Mouse (Mus musculus) cerebellum, adult 9-11 months (tissue): ENCODE data around the gene Ahr.

Experiments
- DNase-seq: peaks from one replicate; pipeline ENCODE4 v3.0.0; 2022

Ahr gene

DNA sequence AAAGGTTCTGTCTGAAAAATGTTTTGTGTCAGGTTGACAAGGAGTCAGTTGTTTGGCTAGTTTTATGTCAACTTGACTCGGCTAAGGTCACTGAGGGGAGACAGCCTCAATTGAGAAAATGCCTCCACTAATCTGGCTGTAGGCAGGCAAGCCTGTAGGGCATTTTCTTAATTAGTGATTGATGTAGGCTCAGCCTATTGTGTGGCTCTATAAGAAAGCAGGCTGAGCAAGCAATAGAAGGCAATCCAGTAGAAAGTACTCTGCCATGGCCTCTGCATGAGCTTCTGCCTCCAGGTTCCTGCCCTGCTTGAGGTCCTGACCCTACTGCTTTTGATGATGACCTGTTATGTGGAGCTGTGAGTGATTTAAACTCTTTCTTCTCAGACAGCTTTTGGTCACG is 33.4 kb downstream of the Ahr start:
- DNase-seq: no peak

- DNase-seq: no peak
Observed at GRCm38 (mm10) chr12:35495195-35495594, 39.6 kb downstream of the Ahr start.

- DNase-seq: no peak
Observed at GRCm38 (mm10) chr12:35480764-35481163, 54.1 kb downstream of the Ahr start.

DNA sequence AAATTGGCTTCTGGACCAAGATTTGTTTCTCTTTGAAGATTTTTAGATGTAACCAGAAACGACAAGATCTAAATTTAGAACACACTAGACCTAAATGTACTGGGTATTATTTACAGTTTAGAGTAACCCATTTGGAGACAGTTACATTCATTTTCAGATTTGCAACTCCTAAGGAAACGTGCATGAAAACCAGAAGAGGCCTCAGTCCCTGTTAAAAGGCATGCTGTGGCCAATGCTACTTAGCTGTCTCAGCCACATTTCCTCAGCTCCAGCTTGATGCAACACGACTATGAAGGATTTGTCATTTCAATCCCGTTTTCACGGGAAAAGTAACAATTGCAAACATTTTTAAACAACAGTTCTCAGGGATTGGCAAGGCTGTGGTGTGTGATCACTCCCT is 55.9 kb downstream of the Ahr start:
- DNase-seq: no peak

DNA sequence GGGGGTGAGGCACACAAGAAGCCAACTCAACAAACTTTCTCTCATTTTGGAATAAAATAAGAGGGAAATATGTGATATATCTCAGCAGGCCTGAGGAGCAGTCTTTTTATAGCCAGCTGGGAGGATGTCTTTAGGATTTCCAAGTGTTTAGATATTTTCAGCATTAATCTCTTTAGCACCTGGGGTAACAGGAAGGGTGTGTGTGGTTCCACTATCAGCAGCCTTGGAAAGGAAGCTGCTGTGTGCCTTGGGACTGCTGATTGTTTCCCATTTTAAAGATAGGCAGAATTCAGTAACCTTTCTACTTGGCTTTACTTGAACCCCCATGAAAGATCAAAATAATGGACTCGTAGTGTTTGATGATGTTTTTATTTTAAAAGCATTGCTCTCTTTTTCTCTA is 71.4 kb downstream of the Ahr start:
- no peak for DNase-seq

DNA sequence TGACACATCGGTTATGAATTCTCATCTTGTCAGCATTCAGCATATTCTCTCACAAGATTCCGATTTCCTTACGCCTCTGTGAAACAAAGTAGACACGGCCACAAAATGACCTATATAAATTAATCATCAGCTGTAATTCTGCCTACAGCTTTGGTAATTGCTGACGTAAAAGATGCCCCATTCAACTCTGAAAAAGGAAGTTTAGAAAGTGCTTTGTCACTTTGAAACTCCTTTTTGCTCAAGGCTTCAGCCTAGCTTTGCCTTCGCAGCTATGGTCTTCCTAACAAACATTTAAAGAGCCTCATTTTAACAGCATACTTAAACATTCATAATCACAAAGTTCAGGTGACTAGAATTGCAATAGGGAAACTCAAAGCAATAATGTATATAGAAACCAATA is 72.2 kb downstream of the Ahr start:
- no peak for DNase-seq

- DNase-seq: no peak
Observed at GRCm38 (mm10) chr12:35459662-35460061, 75.2 kb downstream of the Ahr start.
